11 mouse cellular contexts compared by ENCODE assay signal in genomic region chr9:61102451-61103358, GRCm38 (mm10).
DNase-seq lines count a peak whose midpoint lies in the region; ATAC-seq and TF ChIP-seq lines count a peak whose summit lies in the region.
"Had no signal": no experiment of that assay in that cellular context is flagged by ENCODE, and none has a peak within 500 bp of the region (broad histone marks: within the 10 kb centered on the region; RNA-seq: fewer than 3 reads in every experiment).

No protein-coding gene starts in this region.

- peaks cover 3% of the 10 kb centered on the region; the same call in 1 of the 2 replicates for H3K4me1 ChIP-seq in neural tube, embryonic 11.5 days (ENCODE audit: control insufficient read depth, insufficient read depth, low read length)
- peaks cover 24% of the 10 kb centered on the region for H3K4me1 ChIP-seq in forebrain, embryonic 16.5 days (replicated peaks; ENCODE audit: control insufficient read depth, insufficient read depth, low read length)
- H3K4me1 ChIP-seq in stomach, postnatal 0 days (replicated peaks; ENCODE audit: control insufficient read depth, insufficient read depth): no peaks in the 10 kb centered on the region
- H3K4me1 ChIP-seq in intestine, embryonic 15.5 days (replicated peaks): no peaks in the 10 kb centered on the region

- no peak for ATAC-seq in neural tube, embryonic 11.5 days (ENCODE audit: insufficient read depth, low FRiP score, low TSS enrichment)
- ATAC-seq in forebrain, embryonic 16.5 days: peak; percentile 91
- no peak for ATAC-seq in stomach, postnatal 0 days (ENCODE audit: low FRiP score, low TSS enrichment)
- ATAC-seq in intestine, embryonic 15.5 days: no peak

- H3K36me3 ChIP-seq in neural tube, embryonic 11.5 days (ENCODE audit: control insufficient read depth, insufficient read depth, low read length): no peaks in the 10 kb centered on the region
- no peaks in the 10 kb centered on the region for H3K36me3 ChIP-seq in forebrain, embryonic 16.5 days (ENCODE audit: control insufficient read depth, insufficient read depth)
- no peaks in the 10 kb centered on the region for H3K36me3 ChIP-seq in stomach, postnatal 0 days (ENCODE audit: control insufficient read depth, insufficient read depth, low read length)
- H3K36me3 ChIP-seq in intestine, embryonic 15.5 days: no peaks in the 10 kb centered on the region
- H3K36me3 ChIP-seq: limb, embryonic 12.5 days had no signal

- H3K9ac ChIP-seq in neural tube, embryonic 11.5 days (ENCODE audit: low read length): no peak overlapping the region
- H3K9ac ChIP-seq in forebrain, embryonic 16.5 days (replicated peaks; ENCODE audit: low read depth, low read length): no peak overlapping the region
- no peak overlapping the region for H3K9ac ChIP-seq in stomach, postnatal 0 days (ENCODE audit: low read length)
- no peak overlapping the region for H3K9ac ChIP-seq in intestine, embryonic 15.5 days
- H3K9ac ChIP-seq: limb, embryonic 12.5 days had no signal

- H3K9me3 ChIP-seq in neural tube, embryonic 11.5 days (ENCODE audit: control insufficient read depth, low read length): no peaks in the 10 kb centered on the region
- H3K9me3 ChIP-seq in forebrain, embryonic 16.5 days (ENCODE audit: control insufficient read depth, low read length): no peaks in the 10 kb centered on the region
- H3K9me3 ChIP-seq in stomach, postnatal 0 days (ENCODE audit: control insufficient read depth, low read length): no peaks in the 10 kb centered on the region
- H3K9me3 ChIP-seq in intestine, embryonic 15.5 days: no peaks in the 10 kb centered on the region
- H3K9me3 ChIP-seq: limb, embryonic 12.5 days had no signal

- 0 out of 2 replicates have a peak overlapping the region, but pooled peaks have one; percentile 20 for H3K27ac ChIP-seq in neural tube, embryonic 11.5 days (ENCODE audit: low read depth, low read length)
- no peak overlapping the region for H3K27ac ChIP-seq in forebrain, embryonic 16.5 days (ENCODE audit: low read length)
- no peak overlapping the region for H3K27ac ChIP-seq in stomach, postnatal 0 days (replicated peaks)
- no peak overlapping the region for H3K27ac ChIP-seq in intestine, embryonic 15.5 days
- H3K27ac ChIP-seq: limb, embryonic 12.5 days had no signal

- H3K4me3 ChIP-seq in neural tube, embryonic 11.5 days (ENCODE audit: low read depth, low read length): no peak overlapping the region
- no peak overlapping the region for H3K4me3 ChIP-seq in forebrain, embryonic 16.5 days (replicated peaks; ENCODE audit: low read length)
- no peak overlapping the region for H3K4me3 ChIP-seq in stomach, postnatal 0 days (ENCODE audit: low read depth, low read length)
- H3K4me3 ChIP-seq in intestine, embryonic 15.5 days (replicated peaks): no peak overlapping the region
- H3K4me3 ChIP-seq: limb, embryonic 12.5 days had no signal

- peak; percentile 52 for TF ChIP-seq EP300 in stomach, postnatal 0 days (optimal IDR thresholded peaks at IDR 0.05)

- no peak overlapping the region for H3K4me2 ChIP-seq in neural tube, embryonic 11.5 days (ENCODE audit: low read depth)
- peak overlapping the region; percentile 11 for H3K4me2 ChIP-seq in forebrain, embryonic 16.5 days (ENCODE audit: low read length)
- H3K4me2 ChIP-seq in stomach, postnatal 0 days (replicated peaks; ENCODE audit: low read depth): no peak overlapping the region
- no peak overlapping the region for H3K4me2 ChIP-seq in intestine, embryonic 15.5 days (replicated peaks)
- H3K4me2 ChIP-seq: limb, embryonic 12.5 days had no signal

- 38% methylated on average over 24 of the region's 24 CpGs for WGBS in neural tube, embryonic 11.5 days
- 7% methylated on average over 24 of the region's 24 CpGs for WGBS in forebrain, embryonic 16.5 days
- 40% methylated on average over 24 of the region's 24 CpGs for WGBS in stomach, postnatal 0 days
- 47% methylated on average over 24 of the region's 24 CpGs for WGBS in intestine, embryonic 15.5 days

- DNase-seq in neural tube, embryonic 11.5 days (ENCODE audit: low spot score): no peak
- DNase-seq in neural tube, embryonic 10.5 days (ENCODE audit: extremely low spot score, low spot score): no peak
- DNase-seq in mesoderm, embryonic 11.5 days (ENCODE audit: low read depth, low spot score): peak; percentile 22
- no peak for DNase-seq in stomach, postnatal 0 days (ENCODE audit: low spot score)
- DNase-seq in B cell, adult 2 months: no peak
- DNase-seq in urinary bladder, postnatal 10 days (ENCODE audit: low spot score): no peak
- DNase-seq: heart, adult 11 months; kidney, postnatal 25 days had no signal

- H3K27me3 ChIP-seq in neural tube, embryonic 11.5 days (ENCODE audit: control insufficient read depth, insufficient read depth, low read length): no peaks in the 10 kb centered on the region
- peaks cover 9% of the 10 kb centered on the region for H3K27me3 ChIP-seq in forebrain, embryonic 16.5 days (replicated peaks; ENCODE audit: control insufficient read depth, insufficient read depth, low read length)
- H3K27me3 ChIP-seq in stomach, postnatal 0 days (ENCODE audit: control insufficient read depth, insufficient read depth, low read length): no peaks in the 10 kb centered on the region
- 0 out of 2 replicates have a peak, but pooled peaks cover 7% of the 10 kb centered on the region for H3K27me3 ChIP-seq in intestine, embryonic 15.5 days (replicated peaks)

- TF ChIP-seq CTCF in stomach, postnatal 0 days (IDR thresholded peaks at IDR 0.05; ENCODE audit: low read depth): no peak
